Mouse (Mus musculus) T-cell, adult 66 days (primary cell): Measurements from ENCODE around the gene Kbtbd6. TPM values are rescaled to one million over a fixed set of nuclear protein-coding genes. Genes with fewer than 3 reads are reported as not detected.

Source experiments
- total RNA-seq, 2 experiments: library from RNA; stranded (reverse); gene quantifications; 3 replicates in 1 of 2; 4 replicates in 1 of 2; pipeline ENCODE4 v1.2.4; 2023

Gene Kbtbd6
- total RNA-seq: under 1 TPM; 0.27 to 0.47 TPM

GRCm38 (mm10) chr14:79451681-79452590 is at the start of gene Kbtbd6:
Kbtbd6 (plus strand) TSS chr14:79451835.

GRCm38 (mm10) chr14:79425979-79426729 is 25.5 kb upstream of the Kbtbd6 start, which contains the start of gene Kbtbd7:
Kbtbd7 (plus strand) TSS chr14:79426511.

GRCm38 (mm10) chr14:79480624-79481338 is 29.1 kb downstream of the Kbtbd6 start, which contains the start of gene Elf1:
Elf1 (plus strand) TSS chr14:79481194.

GRCm38 (mm10) chr14:79481339-79482151 is 29.9 kb downstream of the Kbtbd6 start, which contains the start of gene Wbp4:
Wbp4 (minus strand) TSS chr14:79481520.

Other genes starting within 250 kb of the Kbtbd6 start
- under 1 TPM in 1 of 2 experiments, not detected in 1; 0.20 TPM for gene Zfp957, start 204.5 kb upstream of the Kbtbd6 start, total RNA-seq
- gene Rgcc, start 150.2 kb upstream of the Kbtbd6 start, total RNA-seq: 100 to 1,000 TPM in 1 of 2 experiments, 10 to 100 TPM in 1; 86.6 to 100 TPM
- 10 to 100 TPM; 51.0 to 67.4 TPM for gene Naa16, start 61.1 kb upstream of the Kbtbd6 start, total RNA-seq
- 1 to 10 TPM; 1.2 to 1.5 TPM for gene Mtrf1, start 54.1 kb upstream of the Kbtbd6 start, total RNA-seq
- gene Kbtbd7, start 25.3 kb upstream of the Kbtbd6 start, total RNA-seq: 10 to 100 TPM in 1 of 2 experiments, 1 to 10 TPM in 1; 8.9 to 11.3 TPM
- 100 to 1,000 TPM; 188 to 191 TPM for gene Elf1, start 29.4 kb downstream of the Kbtbd6 start, total RNA-seq
- gene Wbp4, start 29.7 kb downstream of the Kbtbd6 start, total RNA-seq: 10 to 100 TPM; 26.9 to 32.4 TPM
- 10 to 100 TPM; 88.2 to 92.3 TPM for gene Sugt1, start 135.9 kb downstream of the Kbtbd6 start, total RNA-seq
- gene Cnmd, start 210.3 kb downstream of the Kbtbd6 start, total RNA-seq: not detected